In genomic region chr10:83003899-83004298, GRCm38 (mm10) we compare ENCODE assay signal across 16 mouse cellular contexts. TPM values are rescaled to one million over a fixed set of nuclear protein-coding genes. Genes with fewer than 3 reads are reported as not detected.
A peak's percentile ranks its signal among the peaks of the same experiment; 100 is the strongest.
DNase-seq lines count a peak whose midpoint lies in the region; ATAC-seq and TF ChIP-seq lines count a peak whose summit lies in the region.
"Had no signal": no experiment of that assay in that cellular context is flagged by ENCODE, and none has a peak within 500 bp of the region (broad histone marks: within the 10 kb centered on the region; RNA-seq: fewer than 3 reads in every experiment).

No protein-coding gene starts in this region.

- H3K9ac ChIP-seq in heart, embryonic 16.5 days (ENCODE audit: low read length), result no peak overlapping the region
- H3K9ac ChIP-seq in liver, postnatal 0 days (replicated peaks), result no peak overlapping the region
- H3K9ac ChIP-seq in midbrain, embryonic 11.5 days (ENCODE audit: low read length), result no peak overlapping the region
- no peak overlapping the region for H3K9ac ChIP-seq in stomach, postnatal 0 days (ENCODE audit: low read length)
- H3K9ac ChIP-seq: embryonic facial prominence, embryonic 15.5 days; forebrain, postnatal 0 days; hindbrain, embryonic 15.5 days; stomach, embryonic 15.5 days had no signal

- TF ChIP-seq EP300 in liver, postnatal 0 days (IDR thresholded peaks at IDR 0.05; ENCODE audit: low read depth), result no peak
- TF ChIP-seq EP300 in stomach, postnatal 0 days (optimal IDR thresholded peaks at IDR 0.05), result no peak

- DNase-seq in heart, adult 11 months, result no peak
- peak; percentile 31 for DNase-seq in CD4-positive, CD25-positive, alpha-beta regulatory T cell, adult 2 months (ENCODE audit: low read depth, low spot score)
- DNase-seq in liver, postnatal 0 days, result no peak
- DNase-seq in midbrain, embryonic 11.5 days (ENCODE audit: low spot score, missing footprints), result no peak
- no peak for DNase-seq in stomach, postnatal 0 days (ENCODE audit: low spot score)
- DNase-seq in adrenal gland, postnatal 10 days, result no peak
- DNase-seq: forebrain, postnatal 0 days; gastrocnemius, postnatal 36 days; right cerebral cortex, postnatal 4 days had no signal

- H3K4me2 ChIP-seq in heart, embryonic 16.5 days (ENCODE audit: low read depth, low read length), result peak overlapping the region; percentile 14; the same call in 1 of the 2 replicates
- H3K4me2 ChIP-seq in liver, postnatal 0 days (ENCODE audit: low read depth, low read length), result peak overlapping the region; percentile 46; the same call in 1 of the 2 replicates
- H3K4me2 ChIP-seq in midbrain, embryonic 11.5 days, result no peak overlapping the region
- no peak overlapping the region for H3K4me2 ChIP-seq in stomach, postnatal 0 days (replicated peaks; ENCODE audit: low read depth)
- H3K4me2 ChIP-seq: embryonic facial prominence, embryonic 15.5 days; hindbrain, embryonic 15.5 days; stomach, embryonic 15.5 days had no signal

- peaks cover 3% of the 10 kb centered on the region; the same call in 1 of the 2 replicates for H3K9me3 ChIP-seq in heart, embryonic 16.5 days (replicated peaks; ENCODE audit: control insufficient read depth, low read length)
- peaks cover 6% of the 10 kb centered on the region; the same call in 1 of the 2 replicates for H3K9me3 ChIP-seq in liver, postnatal 0 days (ENCODE audit: low read length)
- no peaks in the 10 kb centered on the region for H3K9me3 ChIP-seq in midbrain, embryonic 11.5 days (ENCODE audit: control insufficient read depth, low read length)
- H3K9me3 ChIP-seq in stomach, postnatal 0 days (ENCODE audit: control insufficient read depth, low read length), result no peaks in the 10 kb centered on the region
- H3K9me3 ChIP-seq: embryonic facial prominence, embryonic 15.5 days; limb, embryonic 10.5 days; stomach, embryonic 15.5 days had no signal

- no peak for ATAC-seq in heart, embryonic 16.5 days (replicated peaks; ENCODE audit: extremely low read depth, insufficient read depth, low FRiP score)
- peak; percentile 61 for ATAC-seq in activated CD4-positive, CD25-positive, alpha-beta regulatory T cell, adult 4 months
- no peak for ATAC-seq in liver, postnatal 0 days
- no peak for ATAC-seq in midbrain, embryonic 11.5 days (ENCODE audit: low FRiP score)
- ATAC-seq in stomach, postnatal 0 days (ENCODE audit: low FRiP score, low TSS enrichment), result no peak
- ATAC-seq: forebrain, postnatal 0 days had no signal

- 0 out of 2 replicates have a peak, but pooled peaks cover 4% of the 10 kb centered on the region for H3K36me3 ChIP-seq in heart, embryonic 16.5 days (ENCODE audit: control insufficient read depth, insufficient read depth)
- no peaks in the 10 kb centered on the region for H3K36me3 ChIP-seq in liver, postnatal 0 days (replicated peaks; ENCODE audit: insufficient read depth, low read length)
- no peaks in the 10 kb centered on the region for H3K36me3 ChIP-seq in midbrain, embryonic 11.5 days (ENCODE audit: control insufficient read depth, insufficient read depth, low read length)
- H3K36me3 ChIP-seq in stomach, postnatal 0 days (ENCODE audit: control insufficient read depth, insufficient read depth, low read length), result no peaks in the 10 kb centered on the region
- H3K36me3 ChIP-seq: embryonic facial prominence, embryonic 15.5 days; hindbrain, embryonic 15.5 days; stomach, embryonic 15.5 days had no signal

- H3K27me3 ChIP-seq in heart, embryonic 16.5 days (ENCODE audit: control insufficient read depth, insufficient read depth, low read length), result no peaks in the 10 kb centered on the region
- no peaks in the 10 kb centered on the region for H3K27me3 ChIP-seq in liver, postnatal 0 days (ENCODE audit: insufficient read depth, low read length)
- H3K27me3 ChIP-seq in midbrain, embryonic 11.5 days (ENCODE audit: control insufficient read depth, insufficient read depth, low read length), result no peaks in the 10 kb centered on the region
- no peaks in the 10 kb centered on the region for H3K27me3 ChIP-seq in stomach, postnatal 0 days (ENCODE audit: control insufficient read depth, insufficient read depth, low read length)
- H3K27me3 ChIP-seq: CH12.LX; embryonic facial prominence, embryonic 15.5 days; hindbrain, embryonic 15.5 days; stomach, embryonic 15.5 days had no signal

- 42% methylated on average over 7 of the region's 7 CpGs for WGBS in heart, embryonic 16.5 days
- 61% methylated on average over 7 of the region's 7 CpGs for WGBS in liver, postnatal 0 days (ENCODE audit: insufficient replicate concordance)
- WGBS in midbrain, embryonic 11.5 days, result 95% methylated on average over 7 of the region's 7 CpGs
- WGBS in stomach, postnatal 0 days, result 92% methylated on average over 7 of the region's 7 CpGs

- no peak overlapping the region for H3K4me3 ChIP-seq in heart, embryonic 16.5 days (ENCODE audit: low read length)
- H3K4me3 ChIP-seq in liver, postnatal 0 days (ENCODE audit: low read depth, low read length), result no peak overlapping the region
- H3K4me3 ChIP-seq in midbrain, embryonic 11.5 days (ENCODE audit: low read depth, low read length), result no peak overlapping the region
- no peak overlapping the region for H3K4me3 ChIP-seq in stomach, postnatal 0 days (ENCODE audit: low read depth, low read length)
- H3K4me3 ChIP-seq: embryonic facial prominence, embryonic 15.5 days; hindbrain, embryonic 15.5 days; limb, embryonic 10.5 days; stomach, embryonic 15.5 days had no signal

- peaks cover 34% of the 10 kb centered on the region for H3K4me1 ChIP-seq in heart, embryonic 16.5 days (ENCODE audit: control insufficient read depth, insufficient read depth, low read length)
- H3K4me1 ChIP-seq in liver, postnatal 0 days (ENCODE audit: insufficient read depth), result peaks cover 24% of the 10 kb centered on the region
- H3K4me1 ChIP-seq in midbrain, embryonic 11.5 days (ENCODE audit: control insufficient read depth, insufficient read depth, low read length), result no peaks in the 10 kb centered on the region
- no peaks in the 10 kb centered on the region for H3K4me1 ChIP-seq in stomach, postnatal 0 days (replicated peaks; ENCODE audit: control insufficient read depth, insufficient read depth)

- H3K27ac ChIP-seq in heart, embryonic 16.5 days (ENCODE audit: low read length), result no peak overlapping the region
- peak overlapping the region; percentile 16; the same call in 1 of the 2 replicates for H3K27ac ChIP-seq in liver, postnatal 0 days (ENCODE audit: low read depth)
- no peak overlapping the region for H3K27ac ChIP-seq in midbrain, embryonic 11.5 days (ENCODE audit: low read depth, low read length)
- H3K27ac ChIP-seq in stomach, postnatal 0 days (replicated peaks), result no peak overlapping the region
- H3K27ac ChIP-seq: embryonic facial prominence, embryonic 15.5 days; hindbrain, embryonic 15.5 days; limb, embryonic 10.5 days; stomach, embryonic 15.5 days had no signal

- TF ChIP-seq CTCF in liver, postnatal 0 days (IDR thresholded peaks at IDR 0.05; ENCODE audit: low read depth), result no peak
- no peak for TF ChIP-seq CTCF in stomach, postnatal 0 days (IDR thresholded peaks at IDR 0.05; ENCODE audit: low read depth)

RNA-seq across cellular contexts. Expression of gene Chst11, which starts 18.6 kb away (rescaled TPM):
- 2.3 and 2.6 TPM in 2 replicates for polyA plus RNA-seq in heart, embryonic 16.5 days (2015; fragmentation: Nextera tagmentation; extraction: Ambion mirVana)
- polyA plus RNA-seq in activated CD4-positive, CD25-positive, alpha-beta regulatory T cell, adult 4 months (2017; shearing (Covaris generic)), result under 1 TPM; 0.53 to 0.78 TPM
- polyA plus RNA-seq in liver, postnatal 0 days (2015; fragmentation: Nextera tagmentation; extraction: Ambion mirVana), result 0.40 and 0.45 TPM in 2 replicates
- polyA plus RNA-seq in midbrain, embryonic 11.5 days (2014; fragmentation: Nextera tagmentation; extraction: Ambion mirVana), result 1.6 and 1.8 TPM in 2 replicates
- polyA plus RNA-seq in stomach, postnatal 0 days (2015; fragmentation: Nextera tagmentation; extraction: Ambion mirVana), result 0.35 and 0.45 TPM in 2 replicates
- 10 to 100 TPM; 23.2 to 23.3 TPM for total RNA-seq in adrenal gland, postnatal 10 days (2021)

Comparison
In these comparisons a context has a peak if more than half of its experiments do, and no peak if none do; other contexts are left out.
1. H3K4me2 ChIP-seq: peak in heart, embryonic 16.5 days (single experiment) and liver, postnatal 0 days (single experiment); none in midbrain, embryonic 11.5 days (single experiment) and stomach, postnatal 0 days (single experiment).